Mouse (Mus musculus) olfactory bulb, adult 2 months (tissue): ENCODE data around the gene Gpr143.

Experiments used
- CTCF ChIP-seq: fragments of 200-500 bp; IDR thresholded peaks from 2 replicates; pipeline ENCODE4 v1.5.1; 2012; ENCODE audit warnings: low read depth, mild to moderate bottlenecking, low read length, moderate library complexity; ENCODE audit not compliant: insufficient read depth
- POLR2A ChIP-seq: fragments of 200-500 bp; IDR thresholded peaks from 2 replicates; pipeline ENCODE4 v1.6.1; 2012; ENCODE audit warnings: mild to moderate bottlenecking, low read depth, low read length, moderate library complexity; ENCODE audit not compliant: insufficient read depth

GRCm38 (mm10) chrX:152735283-152735682, 46.4 kb upstream of the Gpr143 start:
- TF ChIP-seq CTCF (no peak), POLR2A (no peak)
